Mouse (Mus musculus) gastrocnemius, postnatal 4 days (tissue): ENCODE measurements around the gene Tdrd6. TPM values are rescaled to one million over a fixed set of nuclear protein-coding genes. Genes with fewer than 3 reads are reported as not detected.

Source experiments
- DNase-seq, 2 experiments: peaks; one replicate each; pipeline ENCODE4 v3.0.0; 2021 to 2022; ENCODE audit warnings: low spot score in 2 of 2, mixed read lengths in 2 of 2
- long read RNA-seq, 2 experiments: library from polyadenylated mRNA; stranded (forward); transcript quantifications; one replicate each; pipeline ENCODE4 v2.0.0; 2021
- total RNA-seq, 2 experiments: library from RNA; stranded (reverse); gene quantifications; 2 replicates each; pipeline ENCODE4 v1.2.3; 2021

Gene Tdrd6
- under 1 TPM; 0.10 to 0.34 TPM for total RNA-seq
- long read RNA-seq, experiment 1, result 0 reads
- long read RNA-seq, experiment 2, result 0 reads

GRCm38 (mm10) chr17:43629496-43630426 is at the start of gene Tdrd6:
Gene Tdrd6 (minus strand): TSS chr17:43630299.
- DNase-seq, result peak; percentile 16 to 20

GRCm38 (mm10) chr17:43677317-43677716 is 47.2 kb upstream of the Tdrd6 start:
- no peak for DNase-seq

- no peak for DNase-seq
These were observed 46.1 kb upstream of the Tdrd6 start for GRCm38 (mm10) chr17:43676241-43676640.

GRCm38 (mm10) chr17:43675228-43675627 is 45.1 kb upstream of the Tdrd6 start:
- no peak for DNase-seq

GRCm38 (mm10) chr17:43671907-43672306 is 41.8 kb upstream of the Tdrd6 start:
- no peak for DNase-seq

- no peak for DNase-seq
These were observed 39.1 kb upstream of the Tdrd6 start for GRCm38 (mm10) chr17:43669145-43669695.

GRCm38 (mm10) chr17:43667290-43667843 is 37.3 kb upstream of the Tdrd6 start, which contains the start of gene Cyp39a1:
Gene Cyp39a1 (plus strand): TSS chr17:43667425.
- no peak for DNase-seq

GRCm38 (mm10) chr17:43666576-43667289 is 36.6 kb upstream of the Tdrd6 start, which contains the start of gene Slc25a27:
Gene Slc25a27 (minus strand): TSS chr17:43667214.
- DNase-seq, result peak; percentile 36 to 79

- no peak for DNase-seq
These were observed 21.4 kb upstream of the Tdrd6 start for GRCm38 (mm10) chr17:43651314-43652046.

- DNase-seq, result no peak
These were observed 19.7 kb upstream of the Tdrd6 start for GRCm38 (mm10) chr17:43649641-43650436.

GRCm38 (mm10) chr17:43646925-43647324 is 16.8 kb upstream of the Tdrd6 start:
- DNase-seq, result no peak

GRCm38 (mm10) chr17:43645136-43645535 is 15.0 kb upstream of the Tdrd6 start:
- DNase-seq, result no peak

- DNase-seq, result no peak
These were observed 14.3 kb upstream of the Tdrd6 start for GRCm38 (mm10) chr17:43644375-43644774.

- DNase-seq, result no peak
These were observed 13.1 kb upstream of the Tdrd6 start for GRCm38 (mm10) chr17:43643191-43643590.

GRCm38 (mm10) chr17:43640825-43641224 is 10.7 kb upstream of the Tdrd6 start:
- no peak for DNase-seq

GRCm38 (mm10) chr17:43637146-43637545 is 7.0 kb upstream of the Tdrd6 start:
- no peak for DNase-seq

- DNase-seq, result no peak
These were observed 295 bp upstream of the Tdrd6 start for GRCm38 (mm10) chr17:43630427-43630760.

GRCm38 (mm10) chr17:43629026-43629495 is 1.0 kb downstream of the Tdrd6 start:
- DNase-seq, result no peak

GRCm38 (mm10) chr17:43628246-43628645 is 1.9 kb downstream of the Tdrd6 start:
- no peak for DNase-seq

GRCm38 (mm10) chr17:43622076-43622475 is 8.0 kb downstream of the Tdrd6 start:
- DNase-seq, result no peak
